Mouse (Mus musculus) heart, adult 10 weeks (tissue): ENCODE measurements around the gene Vmn1r11. TPM values are rescaled to one million over a fixed set of nuclear protein-coding genes. Genes with fewer than 3 reads are reported as not detected.

Source experiments
- polyA plus RNA-seq: library from polyadenylated mRNA; stranded (reverse); fragments of 350-450 nt; fragmentation: Illumina TruSeq; extraction: RNeasy Lipid Tissue Mini Kit (QIAGEN cat#74804); gene quantifications from one replicate; pipeline ENCODE4 v1.2.3, GENCODE M21; 2014; ENCODE audit warnings: low read depth, low replicate concordance

Gene Vmn1r11
- polyA plus RNA-seq = not detected

DNA sequence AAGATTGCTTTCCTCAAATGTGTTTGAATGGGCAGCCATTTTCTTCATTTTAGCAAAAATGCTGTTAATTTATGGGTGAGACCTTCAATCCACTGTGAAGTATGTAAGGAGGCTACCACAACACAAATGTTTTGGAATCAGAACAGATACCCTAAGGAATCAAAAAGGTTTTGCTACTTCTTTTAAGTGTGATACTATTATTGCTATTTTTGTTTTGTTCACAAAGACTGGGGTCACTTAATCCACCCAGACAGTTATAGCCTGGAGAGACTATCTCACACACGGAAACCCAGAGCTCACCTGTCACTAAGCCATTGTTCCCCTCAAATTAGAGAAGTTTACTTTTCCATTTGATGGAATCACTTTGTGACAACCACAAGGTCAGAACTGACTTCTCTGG is at the start of gene Vmn1r11:
Gene Vmn1r11 (plus strand): TSS at position 301 of the 400 bp plus-strand sequence.

DNA sequence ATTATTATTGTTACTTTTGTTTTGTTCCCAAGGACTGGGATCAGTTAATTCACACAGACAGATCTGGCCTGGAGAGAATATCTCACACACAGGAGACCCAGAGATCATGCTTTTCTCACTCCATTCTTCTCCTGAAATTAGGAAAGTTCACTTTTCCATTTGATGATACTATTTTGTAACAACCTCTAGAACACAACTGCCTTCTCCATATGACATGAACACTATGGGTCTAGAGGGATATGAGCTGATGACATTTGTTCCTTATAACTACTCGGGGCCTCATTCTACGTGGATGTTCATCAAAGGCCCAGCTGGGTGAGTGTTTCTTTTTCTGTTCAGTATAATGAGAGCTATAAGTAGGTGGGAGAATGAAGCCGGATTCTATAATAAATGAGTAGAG is 24.1 kb upstream of the Vmn1r11 start, which contains the start of gene Vmn1r10:
Gene Vmn1r10 (plus strand): TSS at position 301 of the 400 bp plus-strand sequence.

DNA sequence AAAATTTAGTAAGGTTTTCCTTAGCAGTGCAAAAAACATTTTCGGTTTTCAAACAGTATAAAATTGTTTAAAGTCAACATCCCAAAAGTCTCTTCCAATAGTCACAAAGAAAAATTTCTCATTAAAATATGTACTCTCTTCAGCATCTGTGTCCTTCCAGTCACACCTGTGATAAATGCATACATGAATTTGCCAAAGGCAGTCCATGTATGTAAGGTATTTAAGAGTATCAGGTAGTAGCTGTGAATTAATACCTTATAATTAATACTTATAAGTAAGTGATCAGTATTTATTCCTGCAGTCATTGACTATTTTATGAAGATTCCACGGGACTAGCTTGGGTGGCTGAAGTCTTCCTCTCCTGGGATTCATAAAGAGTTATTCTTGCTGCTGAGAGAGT is 23.4 kb downstream of the Vmn1r11 start, which contains the start of gene Vmn1r12:
Gene Vmn1r12 (plus strand): TSS at position 301 of the 400 bp plus-strand sequence.

Other genes starting within 250 kb of the Vmn1r11 start
- 79.6 TPM for gene Nt5c3, start 209.5 kb upstream of the Vmn1r11 start, polyA plus RNA-seq
- not detected for gene Vmn1r4, start 209.4 kb upstream of the Vmn1r11 start, polyA plus RNA-seq
- gene Vmn1r5, start 163.2 kb upstream of the Vmn1r11 start, polyA plus RNA-seq = not detected
- gene Vmn1r6, start 136.2 kb upstream of the Vmn1r11 start, polyA plus RNA-seq = not detected
- gene Vmn1r7, start 108.1 kb upstream of the Vmn1r11 start, polyA plus RNA-seq = not detected
- gene Vmn1r8, start 101.2 kb upstream of the Vmn1r11 start, polyA plus RNA-seq = not detected
- not detected for gene Vmn1r9, start 66.7 kb upstream of the Vmn1r11 start, polyA plus RNA-seq
- gene Vmn1r10, start 24.0 kb upstream of the Vmn1r11 start, polyA plus RNA-seq = not detected
- gene Vmn1r12, start 23.5 kb downstream of the Vmn1r11 start, polyA plus RNA-seq = not detected
- gene Vmn1r13, start 69.8 kb downstream of the Vmn1r11 start, polyA plus RNA-seq = not detected
- gene Vmn1r14, start 98.2 kb downstream of the Vmn1r11 start, polyA plus RNA-seq = not detected
- gene Vmn1r15, start 124.5 kb downstream of the Vmn1r11 start, polyA plus RNA-seq = not detected
- gene Vmn1r16, start 196.0 kb downstream of the Vmn1r11 start, polyA plus RNA-seq = not detected
- not detected for gene Vmn1r17, start 230.3 kb downstream of the Vmn1r11 start, polyA plus RNA-seq